Mouse (Mus musculus) brain, embryonic 14.5 days (tissue): Measurements from ENCODE around the gene Tspan32.

Source experiments
- CTCF ChIP-seq: fragments of 200-500 bp; IDR thresholded peaks from 2 replicates; pipeline ENCODE4 v1.5.1; 2012; ENCODE audit warnings: inconsistent platforms, mild to moderate bottlenecking, moderate library complexity, borderline replicate concordance; ENCODE audit not compliant: insufficient read depth, insufficient read length; ENCODE audit errors: extremely low read depth
- POLR2A ChIP-seq: fragments of 200-500 bp; IDR thresholded peaks from 2 replicates; pipeline ENCODE4 v1.6.1; 2012; ENCODE audit warnings: mild to moderate bottlenecking, inconsistent platforms, borderline replicate concordance; ENCODE audit not compliant: poor library complexity, insufficient read depth, insufficient read length, severe bottlenecking; ENCODE audit errors: extremely low read depth

DNA sequence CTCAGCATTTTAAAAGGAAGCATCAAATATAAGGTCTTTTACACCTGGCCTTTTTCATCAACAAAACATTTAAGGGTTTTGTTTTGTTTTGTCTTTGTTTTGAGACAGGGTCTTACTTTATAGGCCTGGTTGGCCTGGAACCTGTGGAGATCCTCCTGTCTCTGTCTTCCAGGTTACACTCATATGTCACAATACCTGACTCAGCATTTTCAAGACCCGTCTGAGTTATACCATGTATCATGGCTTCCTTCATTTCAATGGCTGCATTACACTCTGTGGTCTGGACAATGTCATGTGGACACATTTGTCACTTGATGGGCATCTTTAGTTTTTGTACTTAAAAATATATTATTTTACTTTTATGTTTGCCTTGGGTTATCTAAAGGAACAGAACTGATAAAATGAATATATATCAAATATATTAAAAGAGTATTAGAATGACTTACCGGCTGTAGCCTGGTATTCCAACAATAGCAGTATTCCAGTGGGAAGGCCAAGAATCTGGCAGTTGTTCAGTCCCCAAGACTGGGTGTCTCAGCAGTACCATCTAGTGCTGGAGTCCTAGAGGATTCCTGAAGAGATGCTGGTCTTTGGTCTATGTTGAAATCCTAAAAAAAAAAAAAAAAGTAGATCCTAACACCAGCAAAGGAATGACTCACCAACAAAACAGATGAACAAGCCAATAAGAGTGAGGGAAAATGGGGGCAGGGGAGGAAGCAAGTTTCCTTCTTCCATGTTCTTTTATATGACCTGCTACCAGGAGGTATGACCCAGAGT, 39.4 kb downstream of the Tspan32 start:
- no peak for TF ChIP-seq POLR2A
- TF ChIP-seq CTCF: no peak
